Mouse (Mus musculus) heart, postnatal 10 days (tissue): ENCODE results near the gene Gstp1. TPM values are rescaled to one million over a fixed set of nuclear protein-coding genes. Genes with fewer than 3 reads are reported as not detected.
"Not testable (repeated sequence)": the region's sequence is repeated elsewhere in the genome, so short reads cannot be mapped to it uniquely, and the experiment has no call there.

Experiments used
- DNase-seq, 2 experiments: peaks; one replicate each; pipeline ENCODE4 v3.0.0; 2021
- intact Hi-C: fragments of 180-260 bp; cut with DNase I; formaldehyde crosslinking; loops from one replicate; pipeline ENCODE4 v1.15.1; 2025
- total RNA-seq, 2 experiments: library from RNA; stranded (reverse); gene quantifications; 2 replicates each; pipeline ENCODE4 v1.2.3; 2021

Gstp1 gene
- total RNA-seq, 2 experiments from 2014 or later: 270 to 278 TPM

GRCm38 (mm10) chr19:4044109-4044508, 6.3 kb upstream of the Gstp1 start:
- DNase-seq, intact Hi-C loops: not testable (repeated sequence)

DNA sequence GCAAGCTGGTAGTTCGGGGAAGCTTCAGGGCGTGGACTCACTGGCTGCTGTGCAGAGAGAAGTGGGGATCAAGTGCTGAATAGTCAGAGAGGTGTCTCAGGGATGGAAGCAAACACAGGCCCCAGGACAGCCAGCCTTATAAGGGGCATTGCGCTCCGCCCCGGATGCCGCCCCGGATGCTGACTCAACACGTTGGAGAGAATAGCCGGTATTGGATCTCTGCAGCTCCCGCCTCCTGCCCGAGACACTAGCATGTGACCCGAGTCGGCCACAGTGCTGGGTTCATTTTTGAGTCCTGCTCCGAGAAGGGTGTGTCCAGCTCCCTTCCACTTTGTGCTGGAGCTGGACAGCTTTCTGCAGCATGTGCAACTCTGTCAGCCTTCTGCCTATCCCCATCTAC, 4.3 kb upstream of the Gstp1 start:
- DNase-seq: peak; percentile 46 to 67

DNA sequence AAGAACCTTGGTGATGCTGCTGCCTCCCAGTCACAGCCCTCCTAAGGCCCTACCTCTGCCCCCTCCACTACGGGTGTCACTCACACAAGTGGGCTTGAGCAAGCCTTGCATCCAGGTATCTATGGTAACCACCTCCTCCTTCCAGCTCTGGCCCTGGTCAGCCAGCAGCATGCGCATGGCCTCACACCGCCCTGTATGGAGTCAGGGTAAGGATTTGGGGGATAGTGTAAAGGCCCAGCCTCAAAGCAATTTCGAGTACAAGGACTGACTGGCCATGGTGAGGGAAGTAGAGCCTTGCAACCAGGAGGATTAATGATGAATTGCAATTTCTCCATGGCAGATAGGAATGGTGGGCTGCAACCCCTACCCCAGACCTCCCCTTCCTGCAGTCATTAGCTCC, 3.7 kb upstream of the Gstp1 start:
- intact Hi-C loops, DNase-seq: not testable (repeated sequence)

More for the DNA sequence above, 4.3 kb upstream of the Gstp1 start:
- intact Hi-C loops: no loop called here

GRCm38 (mm10) chr19:4040941-4041340, 3.2 kb upstream of the Gstp1 start:
- intact Hi-C loops, DNase-seq: not testable (repeated sequence)

- intact Hi-C loops, DNase-seq: not testable (repeated sequence)
Measured at GRCm38 (mm10) chr19:4037154-4037787, 514 bp downstream of the Gstp1 start.

GRCm38 (mm10) chr19:4036327-4037045, 1.3 kb downstream of the Gstp1 start:
- DNase-seq: no peak
- intact Hi-C loops: no loop called here

- intact Hi-C loops: no loop called here
- DNase-seq: no peak
Measured at GRCm38 (mm10) chr19:4033742-4034141, 4.0 kb downstream of the Gstp1 start.

DNA sequence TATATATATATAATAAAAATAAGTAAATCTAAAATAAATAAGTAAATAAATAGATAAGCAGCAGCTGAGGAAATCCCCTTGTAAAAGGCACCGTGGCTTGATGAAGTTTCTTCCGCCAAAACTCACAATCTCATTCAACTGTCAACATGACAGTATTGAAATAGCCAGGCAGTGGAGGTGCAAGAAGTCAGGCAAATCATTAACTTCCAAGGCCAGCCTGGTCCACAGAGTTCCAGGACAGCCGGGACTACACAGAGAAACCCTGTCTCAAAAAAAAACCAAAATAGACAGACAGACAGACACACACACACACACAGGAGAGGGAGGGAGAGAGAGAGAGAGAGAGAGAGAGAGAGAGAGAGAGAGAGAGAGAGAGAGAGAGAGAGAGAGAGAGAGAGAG, 4.5 kb downstream of the Gstp1 start:
- intact Hi-C loops: no loop called here
- no peak for DNase-seq

DNA sequence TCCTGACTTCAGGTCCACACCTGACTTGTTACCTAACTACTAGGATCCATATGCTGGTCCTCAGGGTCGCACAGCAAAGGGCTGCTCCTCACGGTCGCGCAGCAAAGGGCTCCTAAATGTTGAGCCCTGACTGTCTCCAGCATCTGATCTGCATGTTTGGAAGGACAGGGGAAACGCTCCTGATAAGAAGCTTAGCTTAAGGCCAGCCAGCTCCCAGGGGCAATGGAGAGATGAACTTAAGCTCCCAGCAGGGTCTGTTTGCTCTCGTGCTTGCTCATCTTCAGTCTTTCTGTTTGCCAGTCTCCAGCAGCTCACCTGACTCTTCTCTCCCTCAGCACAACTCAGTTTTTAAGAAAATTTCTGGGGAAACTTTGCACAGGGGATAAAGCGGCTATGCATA, 5.1 kb downstream of the Gstp1 start:
- intact Hi-C loops: no loop called here
- DNase-seq: no peak

GRCm38 (mm10) chr19:4027576-4027975, 10.2 kb downstream of the Gstp1 start:
- intact Hi-C loops: no loop called here
- no peak for DNase-seq

GRCm38 (mm10) chr19:4023185-4023584, 14.6 kb downstream of the Gstp1 start:
- no peak for DNase-seq
- intact Hi-C loops: no loop called here

GRCm38 (mm10) chr19:4018743-4019583, 18.8 kb downstream of the Gstp1 start:
- peak; percentile 92 to 93 for DNase-seq
- intact Hi-C loops: loop anchor here (1.0 to 5.0 kb wide), 4 partner anchors 28 to 208 kb away; partner anchors contain the start of genes Cabp2 and Coro1b

DNA sequence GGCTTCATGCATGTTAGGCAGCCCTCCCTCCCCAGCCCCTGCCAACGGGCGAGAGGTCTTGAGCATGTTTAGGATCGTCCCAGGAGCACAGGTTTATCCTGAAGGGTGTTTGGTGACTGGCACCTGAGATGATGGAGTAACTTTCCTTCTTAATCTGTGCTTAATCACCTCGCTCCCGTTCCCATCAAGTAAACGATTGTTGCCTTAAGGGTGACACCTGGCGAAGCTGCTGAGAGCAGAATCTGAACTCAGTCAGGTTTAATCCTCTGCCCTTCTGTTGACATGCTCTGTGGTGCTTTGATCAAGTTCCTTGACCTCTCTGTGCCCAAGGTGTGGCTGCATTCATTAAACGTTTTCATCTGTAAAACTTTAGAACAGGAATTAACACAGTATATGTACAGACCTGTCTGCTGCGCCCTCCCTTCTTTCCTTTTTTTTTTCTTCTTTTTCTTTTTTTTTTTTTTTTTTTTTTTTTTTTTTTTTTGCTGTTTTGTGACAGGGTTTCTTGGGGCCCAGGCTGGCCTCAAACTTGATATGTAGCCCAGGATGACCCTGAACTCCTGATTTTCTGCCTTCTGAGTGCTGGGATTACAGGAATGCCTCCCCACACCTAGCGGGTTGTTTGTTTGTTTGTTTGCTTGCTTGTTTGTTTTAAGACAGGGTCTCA, 19.7 kb downstream of the Gstp1 start:
- intact Hi-C loops: loop anchor here (5.0 kb wide), 3 partner anchors 64 to 209 kb away; partner anchors contain the start of genes Cabp2 and Coro1b
- no peak for DNase-seq

DNA sequence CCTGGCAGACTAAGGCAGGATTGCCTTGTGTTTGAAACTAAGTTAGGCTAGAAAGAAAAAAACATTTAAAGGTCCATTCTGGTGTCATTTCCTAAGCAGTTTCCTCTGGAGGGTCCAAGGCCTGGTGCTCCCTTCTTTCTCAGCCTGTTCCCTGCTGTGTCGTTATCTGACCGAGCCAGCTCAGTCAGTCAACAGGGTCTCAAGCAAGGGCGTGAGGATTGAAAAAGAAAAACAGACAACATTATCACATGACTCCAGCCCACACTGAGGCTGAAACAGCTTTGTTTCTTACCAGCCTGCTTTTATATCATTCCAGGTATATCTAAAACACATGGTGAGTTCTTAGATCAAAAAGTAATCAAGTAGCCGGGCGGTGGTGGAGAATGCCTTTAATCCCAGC, 22.1 kb downstream of the Gstp1 start:
- intact Hi-C loops: loop anchor here (5.0 kb wide), 3 partner anchors 67 to 212 kb away; partner anchors contain the start of genes Cabp2 and Coro1b
- no peak for DNase-seq

DNA sequence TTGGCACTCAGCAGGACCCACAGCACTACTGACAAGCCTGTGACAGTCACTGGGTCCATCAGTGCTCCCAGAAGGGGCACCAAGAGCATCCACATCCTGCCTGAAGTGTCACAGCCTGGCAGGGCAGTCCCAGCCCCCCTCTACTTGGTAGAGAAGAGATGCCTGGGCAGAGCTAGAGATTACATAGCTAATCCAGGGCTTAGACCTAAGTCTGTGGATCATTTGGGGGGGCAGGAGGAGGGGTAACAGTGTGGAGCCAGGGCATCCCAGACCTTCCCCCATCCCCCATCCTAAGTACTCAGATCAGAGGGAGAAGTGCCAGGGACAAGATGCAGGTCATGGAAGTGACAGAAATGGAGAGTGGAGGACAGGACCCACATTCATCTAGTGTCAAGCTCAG, 23.0 kb downstream of the Gstp1 start:
- intact Hi-C loops: loop anchor here (5.0 kb wide), 3 partner anchors 67 to 212 kb away; partner anchors contain the start of genes Cabp2 and Coro1b
- no peak for DNase-seq

- intact Hi-C loops: no loop called here
- no peak for DNase-seq
Measured at GRCm38 (mm10) chr19:4013066-4013465, 24.7 kb downstream of the Gstp1 start.

GRCm38 (mm10) chr19:4012432-4013022, 25.3 kb downstream of the Gstp1 start, which contains the start of gene Ndufv1:
Gene Ndufv1, minus strand, starts transcription at chr19:4012806.
- intact Hi-C loops: loop anchor here (1.0 kb wide), 1 partner anchor 66 kb away; no protein-coding TSS in a partner anchor

DNA sequence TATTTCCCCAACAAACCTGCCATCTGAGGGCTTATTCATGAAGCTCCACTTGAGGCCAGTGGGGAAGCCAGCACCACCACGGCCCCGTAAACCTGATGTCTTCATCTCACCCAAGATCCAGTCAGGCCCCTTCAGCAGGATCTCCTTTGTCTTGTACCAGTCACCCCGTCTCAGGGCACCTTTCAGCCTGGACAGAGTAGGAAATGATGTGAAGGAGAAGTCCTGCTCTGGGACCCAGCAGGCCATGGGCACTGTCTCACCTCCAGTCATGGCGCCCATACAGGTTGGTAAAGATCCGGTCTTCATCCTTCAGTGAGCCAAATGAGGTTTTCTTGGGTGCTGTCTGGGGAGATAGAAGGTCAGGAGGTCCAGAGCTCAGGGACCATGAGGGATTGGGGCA, 26.7 kb downstream of the Gstp1 start:
- intact Hi-C loops: no loop called here
- DNase-seq: no peak

More at GRCm38 (mm10) chr19:4012432-4013022, 25.3 kb downstream of the Gstp1 start, which contains the start of gene Ndufv1:
- DNase-seq: peak; percentile 98

GRCm38 (mm10) chr19:4005971-4006370, 31.8 kb downstream of the Gstp1 start:
- no peak for DNase-seq
- intact Hi-C loops: no loop called here

- intact Hi-C loops: no loop called here
Measured at GRCm38 (mm10) chr19:4005091-4005490, 32.7 kb downstream of the Gstp1 start.

More at GRCm38 (mm10) chr19:4005091-4005490, 32.7 kb downstream of the Gstp1 start:
- DNase-seq: no peak
